In the genomic region with DNA sequence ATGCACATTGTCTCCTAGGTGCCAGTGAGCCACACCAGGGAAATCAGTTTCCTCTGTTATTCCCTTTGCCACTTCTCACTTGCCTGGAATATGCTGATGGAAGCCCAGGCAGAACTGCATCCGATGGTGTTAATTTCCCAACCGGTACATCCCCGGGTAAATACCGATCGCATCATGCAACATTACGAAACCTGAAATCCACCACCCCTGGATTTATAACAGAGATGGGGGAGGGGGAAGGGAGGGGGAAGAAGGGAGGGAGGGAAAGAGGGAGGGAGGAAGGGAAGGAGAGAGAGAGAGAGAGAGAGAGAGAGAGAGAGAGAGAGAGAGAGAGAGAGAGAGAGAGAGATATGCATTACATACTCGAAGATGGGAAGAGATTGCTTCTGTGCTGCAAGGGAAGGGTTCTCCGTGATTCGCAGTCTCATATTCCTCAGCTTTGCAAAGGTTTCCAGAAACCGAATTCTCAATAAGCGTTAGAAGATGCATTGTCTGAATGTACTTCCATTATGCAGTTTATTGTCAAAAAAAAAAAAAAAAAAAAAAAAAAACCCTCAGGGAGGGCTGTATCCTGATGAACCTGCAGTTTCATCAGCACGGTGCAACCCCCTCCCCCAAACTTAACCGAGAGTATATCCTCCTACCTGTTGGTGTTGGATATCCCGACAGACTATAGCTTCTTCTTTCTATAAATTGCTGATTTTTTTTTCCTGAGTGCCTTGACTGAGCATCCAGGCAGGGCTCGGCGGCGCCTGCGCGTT, we compare ENCODE assay signal across 1 mouse cellular context.
TF ChIP-seq lines count a peak whose summit lies in the region.

No protein-coding gene starts in this region.

TF ChIP-seq in MEL, 35 proteins besides CTCF, POLR2A, EP300 and RAD21 (continued from another document):
- TF ChIP-seq NELFE (IDR thresholded peaks at IDR 0.05; ENCODE audit: low read depth, low read length) (no peak), MYC (IDR thresholded peaks at IDR 0.05; ENCODE audit: low read depth, low read length) (no peak), CHD2 (IDR thresholded peaks at IDR 0.05; ENCODE audit: low read length) (no peak), ZMIZ1 (IDR thresholded peaks at IDR 0.05; ENCODE audit: low read depth, low read length) (no peak), ZNF384 (IDR thresholded peaks at IDR 0.05; ENCODE audit: low read depth, low read length) (peak; percentile 15; the same call in 1 of the 2 replicates), BHLHE40 (IDR thresholded peaks at IDR 0.05; ENCODE audit: borderline replicate concordance, low read depth, low read length) (no peak), POLR2AphosphoS5 (IDR thresholded peaks at IDR 0.05; ENCODE audit: borderline replicate concordance, low read depth, low read length) (no peak)
